Comparison of ENCODE assay signal across 22 mouse cellular contexts in the genomic region with DNA sequence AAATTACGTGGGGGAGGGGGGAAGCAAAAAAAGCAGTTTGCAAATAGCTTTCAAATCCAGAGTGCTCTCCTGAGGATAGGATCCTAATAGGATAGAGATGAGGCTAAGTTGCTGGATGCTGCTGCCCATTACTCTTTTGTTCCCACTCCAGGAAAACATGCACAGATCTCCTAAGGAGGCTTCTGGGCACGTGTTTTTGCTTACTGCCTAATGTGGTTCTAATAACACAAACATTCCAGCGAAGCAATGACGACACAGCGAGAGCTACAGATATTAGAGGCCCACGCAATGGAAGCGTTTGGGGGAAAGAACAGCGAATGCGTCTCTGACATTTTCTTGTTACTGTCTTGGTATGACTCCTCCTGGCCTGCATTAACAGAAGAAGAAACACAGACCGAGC.
DNase-seq lines count a peak whose midpoint lies in the region; ATAC-seq and TF ChIP-seq lines count a peak whose summit lies in the region.
"Had no signal": no experiment of that assay in that cellular context is flagged by ENCODE, and none has a peak within 500 bp of the region (broad histone marks: within the 10 kb centered on the region; RNA-seq: fewer than 3 reads in every experiment).

No protein-coding gene starts in this region.

- H3K27me3 ChIP-seq in forebrain, postnatal 0 days (ENCODE audit: insufficient read depth, low read length), result no peaks in the 10 kb centered on the region
- no peaks in the 10 kb centered on the region for H3K27me3 ChIP-seq in forebrain, embryonic 11.5 days (ENCODE audit: control insufficient read depth, insufficient read depth, low read length)
- no peaks in the 10 kb centered on the region for H3K27me3 ChIP-seq in embryonic facial prominence, embryonic 15.5 days
- H3K27me3 ChIP-seq in limb, embryonic 13.5 days, result peaks cover 17% of the 10 kb centered on the region
- H3K27me3 ChIP-seq: CH12.LX; heart, embryonic 12.5 days; intestine, embryonic 15.5 days; Patski had no signal

- no peaks in the 10 kb centered on the region for H3K9me3 ChIP-seq in forebrain, postnatal 0 days (ENCODE audit: low read length)
- no peaks in the 10 kb centered on the region for H3K9me3 ChIP-seq in forebrain, embryonic 11.5 days (ENCODE audit: control insufficient read depth, low read length)
- no peaks in the 10 kb centered on the region for H3K9me3 ChIP-seq in embryonic facial prominence, embryonic 15.5 days (replicated peaks)
- no peaks in the 10 kb centered on the region for H3K9me3 ChIP-seq in limb, embryonic 13.5 days
- H3K9me3 ChIP-seq: forebrain, embryonic 10.5 days; forebrain, embryonic 15.5 days; heart, embryonic 12.5 days; hindbrain, embryonic 10.5 days; intestine, embryonic 15.5 days had no signal

- DNase-seq in forebrain, postnatal 0 days, result no peak
- no peak for DNase-seq in forebrain, embryonic 11.5 days (ENCODE audit: low spot score)
- DNase-seq in left cerebral cortex, postnatal 14 days (ENCODE audit: low spot score in 2 of 2), result no peak
- DNase-seq in lung, postnatal 36 days, result no peak
- DNase-seq in ovary, adult 18-20 months (ENCODE audit: low spot score), result no peak
- DNase-seq: adrenal gland, postnatal 14 days; cerebellum, adult 18-20 months; cerebellum, adult 9-11 months; cerebellum, postnatal 36 days; gastrocnemius, adult 2 months; gastrocnemius, postnatal 25 days had no signal

- WGBS in forebrain, postnatal 0 days, result 74% methylated on average over 10 of the region's 10 CpGs
- WGBS in forebrain, embryonic 11.5 days, result 78% methylated on average over 10 of the region's 10 CpGs
- WGBS in embryonic facial prominence, embryonic 15.5 days, result 35% methylated on average over 10 of the region's 10 CpGs
- 33% methylated on average over 10 of the region's 10 CpGs for WGBS in limb, embryonic 13.5 days

- H3K36me3 ChIP-seq in forebrain, postnatal 0 days (ENCODE audit: insufficient read depth), result no peaks in the 10 kb centered on the region
- H3K36me3 ChIP-seq in forebrain, embryonic 11.5 days (ENCODE audit: control insufficient read depth, insufficient read depth, low read length), result no peaks in the 10 kb centered on the region
- H3K36me3 ChIP-seq in embryonic facial prominence, embryonic 15.5 days, result no peaks in the 10 kb centered on the region
- H3K36me3 ChIP-seq in limb, embryonic 13.5 days, result no peaks in the 10 kb centered on the region
- H3K36me3 ChIP-seq: forebrain, embryonic 10.5 days; forebrain, embryonic 15.5 days; heart, embryonic 12.5 days; hindbrain, embryonic 10.5 days; intestine, embryonic 15.5 days had no signal

- H3K4me3 ChIP-seq in forebrain, postnatal 0 days (ENCODE audit: low read depth, low read length), result no peak overlapping the region
- no peak overlapping the region for H3K4me3 ChIP-seq in forebrain, embryonic 11.5 days (ENCODE audit: low read depth, low read length)
- no peak overlapping the region for H3K4me3 ChIP-seq in embryonic facial prominence, embryonic 15.5 days (replicated peaks)
- H3K4me3 ChIP-seq in limb, embryonic 13.5 days, result no peak overlapping the region
- H3K4me3 ChIP-seq: forebrain, embryonic 10.5 days; forebrain, embryonic 15.5 days; gastrocnemius, adult 2 months; heart, embryonic 12.5 days; hindbrain, embryonic 10.5 days; intestine, embryonic 15.5 days had no signal

- H3K4me2 ChIP-seq in forebrain, postnatal 0 days (ENCODE audit: low read depth), result no peak overlapping the region
- no peak overlapping the region for H3K4me2 ChIP-seq in forebrain, embryonic 11.5 days (ENCODE audit: low read depth, low read length, severe bottlenecking)
- no peak overlapping the region for H3K4me2 ChIP-seq in embryonic facial prominence, embryonic 15.5 days (replicated peaks)
- no peak overlapping the region for H3K4me2 ChIP-seq in limb, embryonic 13.5 days (replicated peaks)
- H3K4me2 ChIP-seq: forebrain, embryonic 15.5 days; heart, embryonic 12.5 days; hindbrain, embryonic 14.5 days; intestine, embryonic 15.5 days had no signal

- no peak for TF ChIP-seq CTCF in forebrain, postnatal 0 days (IDR thresholded peaks at IDR 0.05; ENCODE audit: low read depth)

- no peaks in the 10 kb centered on the region for H3K4me1 ChIP-seq in forebrain, postnatal 0 days (ENCODE audit: insufficient read depth)
- H3K4me1 ChIP-seq in forebrain, embryonic 11.5 days (replicated peaks; ENCODE audit: control insufficient read depth, insufficient read depth, low read length), result peaks cover 5% of the 10 kb centered on the region; the same call in 1 of the 2 replicates
- H3K4me1 ChIP-seq in embryonic facial prominence, embryonic 15.5 days, result peaks cover 7% of the 10 kb centered on the region; the same call in 1 of the 2 replicates
- peaks cover 26% of the 10 kb centered on the region for H3K4me1 ChIP-seq in limb, embryonic 13.5 days
- H3K4me1 ChIP-seq: heart, embryonic 12.5 days had no signal

- 0 out of 2 replicates have a peak overlapping the region, but pooled peaks have one; percentile 15 for H3K27ac ChIP-seq in forebrain, postnatal 0 days (ENCODE audit: low read depth, low read length)
- no peak overlapping the region for H3K27ac ChIP-seq in forebrain, embryonic 11.5 days (ENCODE audit: low read depth, low read length)
- H3K27ac ChIP-seq in embryonic facial prominence, embryonic 15.5 days (replicated peaks), result no peak overlapping the region
- no peak overlapping the region for H3K27ac ChIP-seq in limb, embryonic 13.5 days
- H3K27ac ChIP-seq: forebrain, embryonic 10.5 days; forebrain, embryonic 15.5 days; gastrocnemius, adult 2 months; hindbrain, embryonic 10.5 days; hindbrain, embryonic 14.5 days; intestine, embryonic 15.5 days had no signal

- no peak for ATAC-seq in forebrain, postnatal 0 days
- no peak for ATAC-seq in forebrain, embryonic 11.5 days (replicated peaks; ENCODE audit: low FRiP score)
- 0 out of 2 replicates have a peak, but pooled peaks have one; percentile 29 for ATAC-seq in embryonic facial prominence, embryonic 15.5 days (ENCODE audit: insufficient number of reproducible peaks, low FRiP score, low TSS enrichment, low read depth)
- peak; percentile 40; the same call in 1 of the 2 replicates for ATAC-seq in limb, embryonic 13.5 days (ENCODE audit: low FRiP score, low read depth)
- ATAC-seq: activated CD4-positive, CD25-positive, alpha-beta regulatory T cell, adult 4 months; forebrain, embryonic 15.5 days; intestine, embryonic 15.5 days; Patski had no signal

- intact Hi-C loops in left cerebral cortex, postnatal 14 days (cut with DNase I), result loop anchor here (10.0 kb wide), 5 partner anchors 387 to 1003 kb away; a partner anchor contains a TSS

- H3K9ac ChIP-seq in forebrain, postnatal 0 days, result no peak overlapping the region
- H3K9ac ChIP-seq in forebrain, embryonic 11.5 days (ENCODE audit: low read length), result no peak overlapping the region
- H3K9ac ChIP-seq in embryonic facial prominence, embryonic 15.5 days, result no peak overlapping the region
- H3K9ac ChIP-seq in limb, embryonic 13.5 days, result no peak overlapping the region
- H3K9ac ChIP-seq: forebrain, embryonic 15.5 days; heart, embryonic 12.5 days; hindbrain, embryonic 14.5 days; intestine, embryonic 15.5 days had no signal

Comparison
In these comparisons a context has a peak if more than half of its experiments do, and no peak if none do; other contexts are left out.
1. ATAC-seq: peak in embryonic facial prominence, embryonic 15.5 days (single experiment) and limb, embryonic 13.5 days (single experiment); none in forebrain, postnatal 0 days (single experiment) and forebrain, embryonic 11.5 days (single experiment).